Comparison of ENCODE assay signal across 8 mouse cellular contexts in genomic region chr2:60284467-60284821, GRCm38 (mm10). TPM values are rescaled to one million over a fixed set of nuclear protein-coding genes. Genes with fewer than 3 reads are reported as not detected.
DNase-seq lines count a peak whose midpoint lies in the region; ATAC-seq and TF ChIP-seq lines count a peak whose summit lies in the region.

Gene Cd302, minus strand, starts transcription at chr2:60284488.

- no peak for TF ChIP-seq CTCF in spleen, adult 2 months (IDR thresholded peaks at IDR 0.05; ENCODE audit: extremely low read depth, insufficient read depth, insufficient read length, insufficient replicate concordance)

- no peak for DNase-seq in frontal cortex, adult 2 months (ENCODE audit: extremely low spot score in 1 of 2, low spot score in 1 of 2)
- no peak for DNase-seq in frontal cortex, postnatal 36 days (ENCODE audit: low spot score in 2 of 2)
- DNase-seq in spleen, adult 2 months (ENCODE audit: low read depth in 1 of 2, low spot score in 2 of 2): no peak
- DNase-seq in spleen, adult 12 weeks (ENCODE audit: low spot score): no peak
- no peak for DNase-seq in midbrain, embryonic 10.5 days (ENCODE audit: low spot score)
- no peak for DNase-seq in frontal cortex, postnatal 10 days (ENCODE audit: low spot score in 2 of 2)
- DNase-seq in retina, postnatal 1 day: no peak

- WGBS in spleen, adult 2 months: 41% methylated on average over 4 of the region's 4 CpGs
- WGBS in hindbrain, embryonic 16.5 days: 56% methylated on average over 4 of the region's 4 CpGs
- 66% methylated on average over 4 of the region's 4 CpGs for WGBS in midbrain, embryonic 10.5 days

- no peak for ATAC-seq in hindbrain, embryonic 16.5 days

- no peaks in the 10 kb centered on the region for H3K9me3 ChIP-seq in hindbrain, embryonic 16.5 days (ENCODE audit: control insufficient read depth, low read length)
- H3K9me3 ChIP-seq in midbrain, embryonic 10.5 days (replicated peaks): no peaks in the 10 kb centered on the region

- peaks cover 11% of the 10 kb centered on the region for H3K4me1 ChIP-seq in spleen, adult 2 months (ENCODE audit: control insufficient read depth, insufficient read depth, insufficient read length)
- peaks cover 8% of the 10 kb centered on the region; the same call in 1 of the 2 replicates for H3K4me1 ChIP-seq in hindbrain, embryonic 16.5 days (ENCODE audit: control insufficient read depth, insufficient read depth, low read depth, low read length)
- peaks cover 18% of the 10 kb centered on the region for H3K4me1 ChIP-seq in midbrain, embryonic 10.5 days

- H3K9ac ChIP-seq in hindbrain, embryonic 16.5 days (ENCODE audit: low read depth, low read length): peak within 1 kb of the TSS; percentile 70

- no peaks in the 10 kb centered on the region for H3K36me3 ChIP-seq in spleen, adult 2 months (ENCODE audit: control insufficient read depth, insufficient read depth, low read length)
- H3K36me3 ChIP-seq in hindbrain, embryonic 16.5 days (ENCODE audit: control insufficient read depth, insufficient read depth, low read length): no peaks in the 10 kb centered on the region
- no peaks in the 10 kb centered on the region for H3K36me3 ChIP-seq in midbrain, embryonic 10.5 days

- no peak for TF ChIP-seq POLR2A in spleen, adult 2 months (IDR thresholded peaks at IDR 0.05; ENCODE audit: low read depth, low read length)

- no peaks in the 10 kb centered on the region; the same call in 1 of the 2 replicates for H3K27me3 ChIP-seq in spleen, adult 2 months (ENCODE audit: control insufficient read depth, insufficient read depth, low read length)
- no peaks in the 10 kb centered on the region for H3K27me3 ChIP-seq in hindbrain, embryonic 16.5 days (replicated peaks; ENCODE audit: control insufficient read depth, insufficient read depth, low read length)
- peaks cover 41% of the 10 kb centered on the region for H3K27me3 ChIP-seq in midbrain, embryonic 10.5 days (ENCODE audit: low read depth, poor library complexity, severe bottlenecking)

- peak within 1 kb of the TSS; percentile 54 for H3K27ac ChIP-seq in spleen, adult 2 months (ENCODE audit: insufficient read depth, low read length)
- no peak within 1 kb of the TSS for H3K27ac ChIP-seq in hindbrain, embryonic 16.5 days (ENCODE audit: low read depth, low read length)
- peak within 1 kb of the TSS; percentile 78 for H3K27ac ChIP-seq in midbrain, embryonic 10.5 days (replicated peaks)

- peak within 1 kb of the TSS; percentile 42; the same call in 1 of the 2 replicates for H3K4me3 ChIP-seq in spleen, adult 2 months (ENCODE audit: extremely low read depth, insufficient read depth, insufficient read length)
- H3K4me3 ChIP-seq in hindbrain, embryonic 16.5 days (ENCODE audit: low read length): peak within 1 kb of the TSS; percentile 54
- peak within 1 kb of the TSS; percentile 62 for H3K4me3 ChIP-seq in midbrain, embryonic 10.5 days

- peak within 1 kb of the TSS; percentile 98 for H3K4me2 ChIP-seq in hindbrain, embryonic 16.5 days (ENCODE audit: low read length)

RNA-seq across cellular contexts. Expression of gene Cd302, which starts in this region (rescaled TPM):
- 23.9 and 26.0 TPM in 2 replicates for polyA plus RNA-seq in frontal cortex, adult 2 months (2012; rRNA removed)
- 15.3 and 16.9 TPM in 2 replicates for polyA plus RNA-seq in spleen, adult 2 months (2012; rRNA removed)
- polyA plus RNA-seq in hindbrain, embryonic 16.5 days (2015; fragmentation: Nextera tagmentation; extraction: Ambion mirVana): 14.8 and 18.8 TPM in 2 replicates
- polyA plus RNA-seq in midbrain, embryonic 10.5 days (2016; fragmentation: Nextera tagmentation; extraction: Ambion mirVana): 17.2 and 17.4 TPM in 2 replicates
